Mouse (Mus musculus): Measurements from ENCODE around the gene Exoc3l.

- no peak for TF ChIP-seq CTCF (IDR thresholded peaks at IDR 0.05; ENCODE audit: borderline replicate concordance, insufficient read depth, low read length)
- TF ChIP-seq POLR2A (IDR thresholded peaks at IDR 0.05; ENCODE audit: low read depth, low read length): no peak
Observed at GRCm38 (mm10) chr8:105253766-105254151, 42.1 kb downstream of the Exoc3l start.
